Mouse (Mus musculus) ES-Bruce4 (cell line): ENCODE data around the gene Hivep2. TPM values are rescaled to one million over a fixed set of nuclear protein-coding genes. Genes with fewer than 3 reads are reported as not detected.

Source experiments
- H3K27ac ChIP-seq: 2 replicates; pipeline ENCODE4 v1.5.1; 2012; ENCODE audit warnings: low read length, inconsistent platforms; ENCODE audit not compliant: insufficient read depth
- H3K27me3 ChIP-seq: 2 replicates; pipeline ENCODE4 v1.6.1; 2012; ENCODE audit warnings: mild to moderate bottlenecking, low read length, inconsistent platforms; ENCODE audit not compliant: control insufficient read depth, poor library complexity, insufficient read depth, severe bottlenecking
- H3K36me3 ChIP-seq: 2 replicates; pipeline ENCODE4 v1.6.1; 2012; ENCODE audit warnings: inconsistent platforms, mild to moderate bottlenecking, low read length, moderate library complexity; ENCODE audit not compliant: control insufficient read depth, poor library complexity, insufficient read depth, severe bottlenecking
- H3K4me1 ChIP-seq: one replicate; pipeline ENCODE4 v1.8.1; 2011; ENCODE audit warnings: low read length; ENCODE audit not compliant: control insufficient read depth, insufficient read depth
- H3K4me3 ChIP-seq: 2 replicates; pipeline ENCODE4 v1.5.1; 2011; ENCODE audit warnings: low read depth, mild to moderate bottlenecking, low read length
- H3K9ac ChIP-seq: 2 replicates; pipeline ENCODE4 v1.6.1; 2012; ENCODE audit warnings: low read depth, mild to moderate bottlenecking, inconsistent platforms; ENCODE audit not compliant: poor library complexity, severe bottlenecking
- H3K9me3 ChIP-seq: replicated peaks from 2 replicates; pipeline ENCODE4 v1.6.1; 2012; ENCODE audit warnings: mild to moderate bottlenecking, low read length, inconsistent platforms; ENCODE audit not compliant: control insufficient read depth, poor library complexity, insufficient read depth, severe bottlenecking
- CTCF ChIP-seq: IDR thresholded peaks from one replicate; pipeline ENCODE4 v1.8.1; 2011; ENCODE audit warnings: low read depth, low read length
- EP300 ChIP-seq: IDR thresholded peaks from 2 replicates; pipeline ENCODE4 v1.6.1; 2011; ENCODE audit warnings: low read depth, low read length; ENCODE audit not compliant: insufficient read depth
- POLR2A ChIP-seq: IDR thresholded peaks from one replicate; pipeline ENCODE4 v1.8.1; 2011; ENCODE audit warnings: low read length; ENCODE audit not compliant: insufficient read depth
- polyA plus RNA-seq: library from polyadenylated mRNA; stranded (reverse); fragments of >200 nt; gene quantifications from 2 replicates; pipeline ENCODE4 v1.2.4, GENCODE M21; 2011; ENCODE audit warnings: low read depth; ENCODE audit not compliant: missing spikeins, insufficient read depth, insufficient read length

Gene Hivep2
- polyA plus RNA-seq, 1 experiment = 3.4 TPM

GRCm38 (mm10) chr10:14030458-14031035, 64.7 kb downstream of the Hivep2 start:
- no peaks in the 10 kb centered on the region for H3K36me3 ChIP-seq
- no peak overlapping the region for H3K4me3 ChIP-seq
- TF ChIP-seq POLR2A = no peak
- H3K9me3 ChIP-seq = no peaks in the 10 kb centered on the region
- no peaks in the 10 kb centered on the region for H3K27me3 ChIP-seq
- no peak overlapping the region for H3K27ac ChIP-seq
- H3K4me1 ChIP-seq = no peaks in the 10 kb centered on the region
- H3K9ac ChIP-seq = no peak overlapping the region

DNA sequence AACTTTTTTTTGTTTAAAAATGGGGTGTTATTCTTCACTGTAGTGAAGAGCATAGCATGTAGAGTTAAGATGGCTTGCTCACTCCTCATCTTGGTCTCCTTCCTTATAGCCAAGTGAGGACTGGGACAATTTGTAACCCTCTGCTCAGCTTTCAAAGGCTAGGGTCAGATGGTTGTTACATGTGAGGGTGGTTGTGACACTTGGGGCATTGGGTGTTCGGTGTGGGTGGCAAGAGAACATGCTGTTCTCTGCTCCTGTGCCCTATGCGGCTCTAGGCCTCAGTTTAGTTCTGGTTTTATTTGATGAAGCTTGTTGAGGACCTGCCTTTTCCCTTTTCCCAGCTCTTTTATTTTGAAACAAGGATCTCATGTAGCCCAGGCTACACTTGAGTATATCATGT, 66.7 kb downstream of the Hivep2 start:
- no peak overlapping the region for H3K4me3 ChIP-seq
- no peaks in the 10 kb centered on the region for H3K27me3 ChIP-seq
- no peak overlapping the region for H3K9ac ChIP-seq
- H3K27ac ChIP-seq = no peak overlapping the region
- no peaks in the 10 kb centered on the region for H3K9me3 ChIP-seq
- TF ChIP-seq CTCF (no peak), POLR2A (no peak), EP300 (no peak)
- no peaks in the 10 kb centered on the region for H3K36me3 ChIP-seq
- H3K4me1 ChIP-seq = no peaks in the 10 kb centered on the region

DNA sequence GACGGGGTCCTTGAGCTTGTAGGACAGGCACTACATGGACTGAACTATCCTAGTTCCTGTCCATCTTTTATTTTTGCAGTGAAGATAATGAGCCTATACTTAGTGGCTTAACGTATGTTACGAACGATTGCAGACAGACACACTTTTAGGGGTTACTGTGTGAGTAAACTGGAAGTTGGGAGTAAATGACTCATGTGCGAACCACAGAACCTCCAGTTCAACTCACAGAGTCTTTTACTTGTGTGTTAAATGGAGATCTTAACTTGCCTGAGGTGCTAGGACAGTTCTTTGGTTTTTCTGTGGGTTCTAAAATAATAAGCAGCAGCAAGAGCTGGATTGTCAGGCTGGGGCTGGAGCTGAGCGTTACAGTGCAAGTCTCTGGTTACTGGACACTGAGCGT, 68.2 kb downstream of the Hivep2 start:
- H3K4me1 ChIP-seq = no peaks in the 10 kb centered on the region
- H3K9me3 ChIP-seq = no peaks in the 10 kb centered on the region
- H3K36me3 ChIP-seq = no peaks in the 10 kb centered on the region
- no peaks in the 10 kb centered on the region for H3K27me3 ChIP-seq
- H3K27ac ChIP-seq = no peak overlapping the region
- TF ChIP-seq POLR2A = no peak
- no peak for TF ChIP-seq EP300
- TF ChIP-seq CTCF = no peak
- H3K4me3 ChIP-seq = no peak overlapping the region
- H3K9ac ChIP-seq = no peak overlapping the region

- H3K36me3 ChIP-seq = no peaks in the 10 kb centered on the region
- no peaks in the 10 kb centered on the region for H3K9me3 ChIP-seq
- no peaks in the 10 kb centered on the region for H3K27me3 ChIP-seq
- H3K4me3 ChIP-seq = no peak overlapping the region
- TF ChIP-seq CTCF (no peak), EP300 (no peak), POLR2A (no peak)
- H3K9ac ChIP-seq = no peak overlapping the region
- no peaks in the 10 kb centered on the region for H3K4me1 ChIP-seq
- no peak overlapping the region for H3K27ac ChIP-seq
Observed at GRCm38 (mm10) chr10:14034790-14035189, 68.9 kb downstream of the Hivep2 start.

DNA sequence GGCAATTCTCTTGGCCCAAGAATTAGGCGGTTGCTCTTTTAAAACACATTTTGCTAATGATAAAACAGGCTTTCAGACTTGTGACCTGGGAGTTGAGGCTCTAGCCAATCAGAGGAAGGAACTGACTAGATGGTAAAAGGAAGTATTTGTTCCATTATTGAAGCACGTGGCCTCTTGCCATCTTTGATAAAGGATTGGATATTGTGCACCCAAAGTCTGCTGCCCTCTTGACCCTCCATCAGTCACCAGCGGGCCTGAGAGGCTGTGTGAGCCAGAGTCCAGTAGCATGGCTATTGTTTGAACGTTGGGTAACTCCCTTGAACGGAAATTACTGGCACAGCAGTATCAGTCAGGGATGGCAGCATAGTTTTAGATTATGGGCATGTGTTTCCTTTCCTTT, 69.7 kb downstream of the Hivep2 start:
- H3K36me3 ChIP-seq = no peaks in the 10 kb centered on the region
- TF ChIP-seq EP300 (no peak), POLR2A (no peak), CTCF (no peak)
- H3K27me3 ChIP-seq = no peaks in the 10 kb centered on the region
- no peaks in the 10 kb centered on the region for H3K9me3 ChIP-seq
- no peak overlapping the region for H3K9ac ChIP-seq
- H3K4me1 ChIP-seq = no peaks in the 10 kb centered on the region
- H3K27ac ChIP-seq = no peak overlapping the region
- H3K4me3 ChIP-seq = no peak overlapping the region

GRCm38 (mm10) chr10:14036472-14036871, 70.6 kb downstream of the Hivep2 start:
- no peak for TF ChIP-seq POLR2A
- no peak for TF ChIP-seq CTCF
- TF ChIP-seq EP300 = no peak
- H3K36me3 ChIP-seq = no peaks in the 10 kb centered on the region
- no peak overlapping the region for H3K4me3 ChIP-seq
- no peaks in the 10 kb centered on the region for H3K4me1 ChIP-seq
- H3K9ac ChIP-seq = no peak overlapping the region
- H3K27me3 ChIP-seq = no peaks in the 10 kb centered on the region
- H3K27ac ChIP-seq = no peak overlapping the region
- no peaks in the 10 kb centered on the region for H3K9me3 ChIP-seq
